Mouse (Mus musculus) spleen, adult 2 months (tissue): Measurements from ENCODE around the gene Tmem128. TPM values are rescaled to one million over a fixed set of nuclear protein-coding genes. Genes with fewer than 3 reads are reported as not detected.
A peak's percentile ranks its signal among the peaks of the same experiment; 100 is the strongest.

Source experiments
- DNase-seq, 2 experiments: peaks; one replicate each; pipeline versions ENCODE4 v3.0.0 to v3.0.0-alpha.2; 2012 to 2021; ENCODE audit warnings: low spot score in 2 of 2, low read depth in 1 of 2
- H3K27ac ChIP-seq: fragments of 200-500 bp; 2 replicates; pipeline ENCODE4 v1.5.1; 2012; ENCODE audit warnings: low read length, inconsistent platforms; ENCODE audit not compliant: insufficient read depth
- H3K27me3 ChIP-seq: fragments of 200-500 bp; 2 replicates; pipeline ENCODE4 v1.6.1; 2012; ENCODE audit warnings: mild to moderate bottlenecking, moderate library complexity, low read length, inconsistent platforms; ENCODE audit not compliant: control insufficient read depth, insufficient read depth
- H3K36me3 ChIP-seq: fragments of 200-500 bp; 2 replicates; pipeline ENCODE4 v1.6.1; 2012; ENCODE audit warnings: mild to moderate bottlenecking, low read length, inconsistent platforms; ENCODE audit not compliant: control insufficient read depth, insufficient read depth
- H3K4me1 ChIP-seq: fragments of 200-500 bp; 2 replicates; pipeline ENCODE4 v1.6.1; 2011; ENCODE audit warnings: inconsistent platforms; ENCODE audit not compliant: control insufficient read depth, insufficient read depth, insufficient read length
- H3K4me3 ChIP-seq: fragments of 200-500 bp; 2 replicates; pipeline ENCODE4 v1.5.1; 2011; ENCODE audit warnings: mild to moderate bottlenecking, inconsistent platforms; ENCODE audit not compliant: insufficient read depth, insufficient read length; ENCODE audit errors: extremely low read depth
- CTCF ChIP-seq: fragments of 200-500 bp; IDR thresholded peaks from 2 replicates; pipeline ENCODE4 v1.5.1; 2011; ENCODE audit warnings: mild to moderate bottlenecking, inconsistent platforms; ENCODE audit not compliant: insufficient read depth, insufficient read length, insufficient replicate concordance; ENCODE audit errors: extremely low read depth
- POLR2A ChIP-seq: fragments of 200-500 bp; IDR thresholded peaks from 2 replicates; pipeline ENCODE4 v1.6.1; 2011; ENCODE audit warnings: low read depth, low read length, inconsistent platforms
- WGBS: fragments of 180-500 bp; shearing (Covaris S2); methylation state at CpG from one replicate; pipeline ENCODE4 v1.1.7; 2018; 5-methylcytosine and 5-hydroxymethylcytosine counted together
- polyA plus RNA-seq: library from polyadenylated mRNA; depleted of rRNA; stranded (reverse); fragments of >200 nt; gene quantifications from 2 replicates; pipeline ENCODE4 v1.2.3, GENCODE M21; 2012; rRNA removed

Gene Tmem128
- 21.4 and 21.7 TPM in 2 replicates for polyA plus RNA-seq

DNA sequence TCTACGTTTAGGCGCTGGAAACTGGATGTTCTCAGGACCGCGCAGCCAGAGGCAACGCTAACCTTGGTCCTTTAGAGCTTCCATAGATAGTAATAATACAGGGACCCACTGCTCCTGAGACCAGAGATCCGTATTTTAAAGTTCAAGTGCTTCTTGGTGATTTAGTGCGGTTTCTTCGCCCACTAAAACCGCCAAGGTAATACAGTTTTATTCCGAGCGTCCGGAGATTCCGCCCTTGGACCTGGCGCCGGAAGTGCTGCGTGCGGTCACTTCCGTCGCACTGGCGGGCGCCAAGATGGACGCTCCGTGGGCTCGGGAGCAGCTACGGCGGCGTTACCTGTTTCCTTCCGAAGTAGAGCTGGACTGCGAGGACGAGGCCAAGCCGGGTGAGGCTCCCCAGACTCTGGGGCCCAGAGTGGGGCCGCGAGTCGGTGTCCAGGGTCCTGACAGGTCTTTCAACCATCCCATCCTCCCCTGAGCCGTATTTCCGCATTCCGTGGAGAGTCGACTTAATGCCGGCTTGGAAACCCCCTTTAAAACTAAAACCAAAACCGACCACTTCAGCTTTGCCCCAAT is at the start of gene Tmem128:
Gene Tmem128, plus strand, starts transcription at position 79 of the 576 bp plus-strand sequence.
- H3K27ac ChIP-seq = peak within 1 kb of the TSS; percentile 89
- DNase-seq = peak; percentile 46 to 48
- H3K36me3 ChIP-seq = peaks cover 26% of the 10 kb centered on the region
- whole genome bisulfite sequencing = under 1% methylated on average over 40 of the region's 40 CpGs
- H3K27me3 ChIP-seq = no peaks in the 10 kb centered on the region
- TF ChIP-seq CTCF = no peak
- TF ChIP-seq POLR2A = peak; percentile 70
- H3K4me3 ChIP-seq = peak within 1 kb of the TSS; percentile 90
- H3K4me1 ChIP-seq = peaks cover 2% of the 10 kb centered on the region; the same call in 1 of the 2 replicates

DNA sequence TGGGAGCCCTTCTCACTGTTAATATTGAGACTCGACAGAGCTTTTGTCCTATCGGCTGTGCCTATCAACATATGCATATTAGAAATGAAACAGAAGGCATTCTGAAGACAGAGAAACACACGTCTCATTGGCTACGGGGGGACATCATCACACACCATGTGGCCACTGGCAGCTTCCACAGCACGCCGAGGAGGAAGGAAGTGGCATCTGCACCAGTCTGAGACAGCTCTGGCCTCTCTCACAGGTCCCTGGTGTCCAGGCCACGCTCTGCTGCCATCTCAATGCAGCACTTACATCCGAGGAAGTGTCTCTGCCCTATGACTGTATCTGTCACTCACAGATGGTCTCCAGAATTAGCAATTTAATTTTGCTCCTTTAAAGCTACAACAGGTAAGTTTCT is 48.3 kb upstream of the Tmem128 start:
- H3K4me1 ChIP-seq = no peaks in the 10 kb centered on the region; the same call in 1 of the 2 replicates

GRCm38 (mm10) chr5:38213009-38213408 is 47.0 kb upstream of the Tmem128 start:
- no peaks in the 10 kb centered on the region; the same call in 1 of the 2 replicates for H3K4me1 ChIP-seq

More for the DNA sequence above, 48.3 kb upstream of the Tmem128 start:
- no peak for TF ChIP-seq POLR2A
- TF ChIP-seq CTCF = no peak
- Histone ChIP-seq H3K27ac (no peak overlapping the region), H3K27me3 (no peaks in the 10 kb centered on the region), H3K36me3 (peaks cover 18% of the 10 kb centered on the region), H3K4me3 (no peak overlapping the region)
- DNase-seq = peak; percentile 59 to 67
- 39% methylated on average over 8 of the region's 8 CpGs for WGBS

DNA sequence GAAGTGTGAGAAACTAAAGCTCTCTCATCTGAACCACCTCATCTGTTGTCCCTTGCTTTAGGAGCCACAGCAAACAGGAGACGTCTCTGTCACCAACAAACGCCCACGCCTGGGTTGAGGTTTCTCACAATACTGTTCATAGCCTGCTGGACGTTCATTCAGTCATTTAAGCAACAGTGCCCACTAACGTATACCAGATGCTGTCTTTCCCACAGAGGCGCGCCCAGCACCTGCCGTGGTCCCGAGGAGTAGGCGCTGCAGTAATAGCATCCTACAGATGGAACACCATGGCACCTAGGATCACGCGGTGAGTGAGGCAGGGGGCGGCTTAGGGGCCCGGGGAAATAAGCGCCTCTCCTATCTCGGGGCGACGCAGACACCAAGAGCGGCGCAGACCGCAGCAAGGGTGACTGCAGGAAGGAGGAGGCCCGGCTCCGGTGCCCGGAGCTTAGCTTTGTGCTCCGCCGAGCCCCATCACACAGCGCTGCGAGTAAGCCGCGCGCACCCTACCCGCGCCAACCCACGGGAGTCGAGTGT is 40.1 kb upstream of the Tmem128 start:
- Histone ChIP-seq H3K27ac (peak overlapping the region; percentile 70), H3K4me1 (peaks cover 6% of the 10 kb centered on the region; the same call in 1 of the 2 replicates), H3K36me3 (peaks cover 4% of the 10 kb centered on the region; the same call in 1 of the 2 replicates), H3K4me3 (peak overlapping the region; percentile 93), H3K27me3 (no peaks in the 10 kb centered on the region)
- no peak for DNase-seq
- WGBS = under 1% methylated on average over 35 of the region's 35 CpGs
- TF ChIP-seq POLR2A (no peak), CTCF (no peak)

More at GRCm38 (mm10) chr5:38213009-38213408, 47.0 kb upstream of the Tmem128 start:
- H3K27me3 ChIP-seq = no peaks in the 10 kb centered on the region
- no peak for DNase-seq
- no peak overlapping the region for H3K4me3 ChIP-seq
- 93% methylated on average over 6 of the region's 6 CpGs for whole genome bisulfite sequencing
- TF ChIP-seq POLR2A = no peak
- TF ChIP-seq CTCF = no peak
- no peak overlapping the region for H3K27ac ChIP-seq
- peaks cover 18% of the 10 kb centered on the region for H3K36me3 ChIP-seq

DNA sequence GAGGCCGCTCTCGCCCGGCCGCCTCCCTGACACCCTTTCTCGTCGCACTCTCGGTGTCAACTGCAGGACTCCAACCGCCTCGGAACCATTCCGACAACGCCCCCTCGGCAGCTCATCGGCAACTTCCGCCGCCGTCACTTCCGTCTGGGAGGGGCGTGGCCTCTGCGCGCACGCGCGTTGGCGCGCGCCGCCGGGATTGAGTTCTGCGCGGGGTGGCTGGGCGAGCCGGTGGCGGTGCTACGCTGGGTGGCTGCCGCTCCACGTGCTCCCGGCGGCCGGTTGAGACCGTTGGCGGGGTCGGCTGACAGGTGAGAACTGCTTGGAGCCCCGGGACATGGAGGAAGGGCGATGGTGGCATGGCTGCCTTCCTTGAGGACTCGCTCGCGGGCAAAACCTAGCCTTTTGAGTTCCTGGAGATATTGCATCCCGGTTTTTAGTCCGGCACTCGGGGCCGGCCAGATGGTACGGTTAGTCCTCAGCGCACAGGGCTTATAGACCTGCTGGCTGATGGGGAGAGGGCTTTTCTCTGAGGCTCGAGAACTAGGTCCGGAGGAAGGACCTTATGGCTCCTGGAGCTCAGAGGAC is 39.6 kb upstream of the Tmem128 start, which contains the start of the genes Zbtb49 and Lyar:
Gene Zbtb49, minus strand, starts transcription at position 130 of the 585 bp plus-strand sequence.
Gene Lyar, plus strand, starts transcription at position 143 of the 585 bp plus-strand sequence.
- Histone ChIP-seq H3K4me1 (peaks cover 6% of the 10 kb centered on the region; the same call in 1 of the 2 replicates), H3K36me3 (peaks cover 4% of the 10 kb centered on the region; the same call in 1 of the 2 replicates), H3K4me3 (peak within 1 kb of the TSS; percentile 93), H3K27me3 (no peaks in the 10 kb centered on the region), H3K27ac (peak within 1 kb of the TSS; percentile 70)
- DNase-seq = peak; percentile 74 to 92
- TF ChIP-seq CTCF (no peak), POLR2A (peak; percentile 36; the same call in 1 of the 2 replicates)
- WGBS = 0% methylated on average over 55 of the region's 55 CpGs

DNA sequence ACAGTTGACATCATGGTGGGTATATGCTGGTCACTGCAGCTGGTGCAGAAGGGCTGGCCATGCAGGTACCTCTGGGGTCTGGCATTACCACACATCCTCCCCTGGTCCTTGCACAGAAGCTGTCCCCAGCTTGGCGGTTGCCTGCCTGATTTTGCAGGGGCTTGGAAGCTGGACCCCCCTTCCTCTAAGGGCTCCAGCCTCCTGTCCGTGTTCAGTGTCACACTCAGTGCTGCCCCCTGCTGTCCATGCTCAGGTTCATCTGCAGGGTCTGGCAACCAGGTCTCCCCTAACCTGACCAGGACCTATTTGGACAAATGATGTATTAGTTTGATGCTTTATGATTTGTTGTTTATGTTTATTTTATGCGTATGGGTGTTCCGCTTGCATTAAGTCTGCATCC is 24.6 kb upstream of the Tmem128 start:
- Histone ChIP-seq H3K4me3 (no peak overlapping the region), H3K27ac (no peak overlapping the region), H3K27me3 (no peaks in the 10 kb centered on the region), H3K36me3 (peaks cover 12% of the 10 kb centered on the region), H3K4me1 (no peaks in the 10 kb centered on the region)
- WGBS = 78% methylated on average over 4 of the region's 4 CpGs
- peak in 1 of 2 experiments; percentile 60 for DNase-seq
- TF ChIP-seq POLR2A = no peak
- TF ChIP-seq CTCF = peak; percentile 69; the same call in 1 of the 2 replicates

DNA sequence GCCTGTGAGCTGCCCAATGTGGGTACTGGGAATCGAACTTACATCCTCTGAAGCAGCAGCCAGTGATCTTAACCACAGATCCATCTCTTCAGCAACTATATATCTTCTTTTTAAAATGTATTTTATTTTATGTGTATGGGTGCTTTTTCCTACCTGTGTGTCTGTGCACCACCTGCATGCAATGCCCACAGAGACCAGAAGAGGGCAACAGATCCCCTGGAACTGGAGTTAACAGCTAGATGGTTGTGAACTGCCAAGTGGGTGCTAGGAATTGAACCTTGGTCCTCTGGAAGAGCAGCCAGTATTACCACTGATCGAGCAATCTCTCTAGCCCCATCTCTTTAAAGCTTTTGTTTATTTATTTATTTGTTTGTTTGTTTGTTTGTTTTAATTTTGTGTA is 23.4 kb upstream of the Tmem128 start:
- TF ChIP-seq POLR2A (no peak), CTCF (no peak)
- Histone ChIP-seq H3K27ac (no peak overlapping the region), H3K36me3 (peaks cover 4% of the 10 kb centered on the region), H3K4me1 (no peaks in the 10 kb centered on the region), H3K27me3 (no peaks in the 10 kb centered on the region), H3K4me3 (no peak overlapping the region)
- DNase-seq = no peak
- WGBS = 85% methylated on average over 2 of the region's 2 CpGs
